Mouse (Mus musculus) ES-Bruce4 (cell line): Measurements from ENCODE around the gene Flcn.

Experiments used
- CTCF ChIP-seq: IDR thresholded peaks from one replicate; pipeline ENCODE4 v1.8.1; 2011; ENCODE audit warnings: low read depth, low read length
- EP300 ChIP-seq: IDR thresholded peaks from 2 replicates; pipeline ENCODE4 v1.6.1; 2011; ENCODE audit warnings: low read depth, low read length; ENCODE audit not compliant: insufficient read depth

DNA sequence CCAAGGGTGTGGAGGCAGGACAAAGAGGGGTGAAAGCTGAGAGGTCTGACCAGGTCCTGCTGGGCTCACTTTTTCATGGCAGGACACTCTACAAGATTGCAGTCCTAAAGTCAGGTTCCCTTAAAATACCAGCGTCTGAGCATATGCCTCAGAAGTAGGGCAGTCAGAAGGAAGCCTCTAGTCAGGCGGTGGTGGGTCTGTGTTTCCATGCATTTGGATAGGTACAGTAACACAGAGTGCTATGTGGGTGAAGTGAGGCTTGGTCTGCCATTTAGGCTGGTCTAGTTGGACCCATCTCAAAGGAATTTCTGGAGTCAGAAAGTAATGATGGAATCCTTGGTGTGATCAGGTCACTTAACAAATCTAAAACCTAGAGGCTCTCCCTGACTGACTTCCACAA, 40.5 kb downstream of the Flcn start:
- no peak for TF ChIP-seq CTCF
- no peak for TF ChIP-seq EP300
